Mouse (Mus musculus) lung, postnatal 4 days (tissue): ENCODE data around the gene Slc16a11.
"Not testable (repeated sequence)": the region's sequence is repeated elsewhere in the genome, so short reads cannot be mapped to it uniquely, and the experiment has no call there.

Experiments
- DNase-seq, 2 experiments: peaks; one replicate each; pipeline ENCODE4 v3.0.0; 2021

Slc16a11 gene

DNA sequence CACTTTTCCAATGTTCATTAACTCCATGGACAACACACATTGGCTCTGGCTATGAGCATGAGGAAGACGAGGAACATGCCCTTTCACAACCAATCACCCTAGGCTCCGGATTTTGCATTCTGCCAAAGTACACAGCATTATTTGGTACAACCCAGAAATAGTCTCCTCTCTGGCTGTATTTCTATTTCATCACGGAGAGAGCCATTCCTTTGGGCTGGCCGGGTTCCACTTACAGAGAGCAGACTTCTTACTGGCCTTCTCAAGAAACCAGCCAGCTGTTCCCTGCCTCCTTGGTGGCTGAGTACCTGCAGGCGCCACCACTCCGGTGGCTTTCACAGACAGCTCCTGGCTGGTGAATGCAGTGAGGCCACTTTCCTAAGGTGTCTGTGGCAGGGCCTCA lies at the start of gene Slc16a11:
Gene Slc16a11 (plus strand): TSS at position 330 of the 400 bp plus-strand sequence.
- DNase-seq: peak in 1 of 2 experiments; percentile 54

DNA sequence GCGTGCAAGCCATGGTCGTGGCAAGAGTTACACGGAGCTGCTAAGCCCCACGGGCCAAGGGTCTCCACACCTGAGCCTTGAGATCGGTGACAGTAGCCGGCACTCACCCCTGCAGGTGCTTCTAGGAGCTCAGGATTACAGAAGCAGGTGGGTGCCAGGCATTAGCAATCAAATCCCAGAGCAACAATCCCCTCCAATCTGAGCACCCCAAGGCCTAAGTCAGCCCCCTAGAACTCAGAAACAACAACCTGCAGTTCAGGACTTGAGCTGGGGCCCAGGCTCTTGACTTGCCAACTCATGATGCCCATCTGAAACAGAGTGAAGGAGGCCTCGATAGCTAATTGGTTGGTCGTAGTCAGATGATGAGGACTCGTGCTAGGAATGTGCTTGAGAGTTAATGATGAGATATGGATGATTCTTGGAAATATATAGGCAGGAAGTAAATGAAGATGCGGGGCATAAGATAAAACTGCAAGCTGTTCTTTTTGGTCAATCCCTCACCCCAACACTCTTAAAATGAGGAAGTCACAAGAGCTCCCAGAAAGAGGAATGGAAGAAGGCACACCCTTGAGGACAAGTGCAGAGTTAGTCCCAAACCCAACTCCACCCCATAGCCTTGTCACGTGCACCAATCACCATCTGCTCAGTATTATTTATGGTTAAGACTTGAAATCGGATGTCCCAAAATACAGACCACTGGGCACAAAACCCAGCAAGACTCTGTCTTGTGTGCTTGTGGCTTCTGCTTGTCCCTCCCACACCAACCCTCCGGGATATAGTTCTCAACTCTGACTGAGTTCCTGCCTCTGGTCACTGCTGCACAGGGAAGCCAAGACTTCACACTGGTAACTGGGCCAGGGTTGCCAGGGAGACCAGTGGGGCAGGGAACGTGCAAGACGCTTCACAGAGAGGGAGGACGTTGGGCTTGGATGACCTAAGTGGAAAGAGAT lies 46.3 kb upstream of the Slc16a11 start:
- peak in 1 of 2 experiments; percentile 14 for DNase-seq

GRCm38 (mm10) chr11:70168136-70168535 lies 44.4 kb upstream of the Slc16a11 start:
- no peak for DNase-seq

DNA sequence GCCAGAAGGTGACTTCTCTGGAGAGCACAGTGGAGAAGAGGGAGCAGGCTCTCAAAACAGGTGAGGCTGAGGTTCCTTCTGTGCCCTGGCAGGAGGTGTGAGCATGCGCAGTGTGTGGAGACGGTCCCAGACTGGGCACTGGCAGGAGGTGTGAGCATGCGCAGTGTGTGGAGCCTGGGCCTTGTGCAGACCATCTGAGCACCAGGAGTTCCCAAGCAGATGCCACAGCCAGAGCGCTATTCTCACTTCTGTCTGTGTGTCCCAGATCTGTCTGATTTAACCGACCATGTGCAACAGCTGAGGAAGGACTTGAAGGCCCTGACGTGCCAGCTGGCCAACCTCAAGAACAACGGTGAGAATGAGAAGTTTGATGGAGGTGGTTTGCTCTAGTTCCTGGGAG lies 43.1 kb upstream of the Slc16a11 start:
- not testable (repeated sequence) for DNase-seq

- no peak for DNase-seq
These were observed 42.3 kb upstream of the Slc16a11 start for GRCm38 (mm10) chr11:70170291-70170690.

- DNase-seq: no peak
These were observed 41.4 kb upstream of the Slc16a11 start for GRCm38 (mm10) chr11:70171181-70171580.

GRCm38 (mm10) chr11:70171847-70172246 lies 40.7 kb upstream of the Slc16a11 start:
- peak in 1 of 2 experiments; percentile 51 for DNase-seq

DNA sequence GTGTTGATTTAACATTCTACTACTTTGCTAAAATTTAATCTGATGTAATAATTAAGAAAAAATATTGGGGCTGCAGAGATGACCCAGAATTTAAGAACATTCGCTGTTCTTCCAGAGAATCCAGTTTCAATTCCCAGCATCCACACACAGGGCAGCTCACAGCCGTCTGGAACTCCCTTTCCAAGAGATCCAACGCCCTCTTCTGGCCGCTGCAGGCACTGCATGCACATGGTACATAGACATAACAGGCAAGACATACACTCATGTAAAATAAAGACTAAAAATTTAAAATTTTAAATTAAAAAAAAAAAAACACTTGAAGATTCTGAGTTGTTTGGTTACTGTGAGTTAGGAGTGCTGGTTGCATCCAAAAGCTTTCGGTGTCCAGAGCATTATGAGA lies 40.3 kb upstream of the Slc16a11 start:
- DNase-seq: no peak

- DNase-seq: no peak
These were observed 38.1 kb upstream of the Slc16a11 start for GRCm38 (mm10) chr11:70174491-70174890.

DNA sequence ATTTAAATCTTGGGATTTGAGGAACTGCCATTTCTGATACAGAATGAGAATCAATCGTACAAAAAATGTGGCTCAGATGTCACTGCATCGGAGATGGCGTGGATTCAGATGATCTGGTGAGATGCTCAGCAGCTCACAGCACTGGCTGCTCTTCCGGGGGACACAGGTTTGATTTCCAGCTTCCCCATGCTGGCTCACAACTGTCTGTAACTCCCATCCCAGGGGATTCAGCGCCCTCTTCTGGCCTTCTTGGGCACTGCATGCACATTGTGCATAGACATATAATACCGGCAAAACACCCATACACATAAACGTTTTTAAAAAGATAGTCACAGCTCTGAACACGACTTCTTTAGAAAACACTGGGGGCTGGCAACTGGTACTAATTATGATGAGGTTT lies 34.9 kb upstream of the Slc16a11 start:
- DNase-seq: peak in 1 of 2 experiments; percentile 16

DNA sequence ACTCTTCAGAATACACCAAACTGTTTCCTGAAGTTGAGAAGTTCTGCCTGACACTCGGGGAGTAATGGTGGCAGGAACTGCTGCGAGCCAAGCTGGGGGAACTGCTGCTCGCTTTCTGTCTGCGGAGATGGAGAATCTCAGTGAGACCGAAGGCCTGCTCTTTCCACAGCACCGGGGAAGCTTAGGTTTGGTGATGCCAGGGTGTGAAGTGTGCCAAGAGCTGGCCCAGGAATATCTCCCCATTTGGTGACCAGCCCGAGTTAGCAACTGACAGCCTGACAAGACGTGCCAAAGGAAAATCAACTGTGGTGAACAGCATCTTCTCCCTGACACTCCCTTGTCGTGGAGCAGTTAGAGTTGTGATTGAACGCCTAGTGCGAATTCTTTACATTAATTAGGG lies 34.2 kb upstream of the Slc16a11 start:
- DNase-seq: no peak

DNA sequence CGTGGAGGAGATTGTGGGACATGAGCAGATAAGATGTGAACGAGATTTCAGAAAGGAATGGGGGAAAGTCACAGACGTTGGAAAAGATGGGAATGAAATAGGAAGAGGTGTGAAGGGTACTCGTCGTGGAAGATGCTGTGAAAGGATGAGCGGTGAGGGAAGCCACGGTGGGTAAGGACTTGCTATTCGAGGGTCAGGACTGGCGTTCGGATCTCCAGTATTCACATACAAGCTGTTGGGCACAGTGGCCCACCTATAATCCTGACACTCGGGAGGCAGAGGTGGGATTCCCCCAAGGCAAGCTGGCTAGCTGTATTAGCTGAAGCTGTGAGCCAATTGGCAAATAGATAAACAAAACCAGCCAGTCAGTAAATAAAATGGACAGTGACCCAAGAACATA lies 33.8 kb upstream of the Slc16a11 start:
- DNase-seq: no peak

DNA sequence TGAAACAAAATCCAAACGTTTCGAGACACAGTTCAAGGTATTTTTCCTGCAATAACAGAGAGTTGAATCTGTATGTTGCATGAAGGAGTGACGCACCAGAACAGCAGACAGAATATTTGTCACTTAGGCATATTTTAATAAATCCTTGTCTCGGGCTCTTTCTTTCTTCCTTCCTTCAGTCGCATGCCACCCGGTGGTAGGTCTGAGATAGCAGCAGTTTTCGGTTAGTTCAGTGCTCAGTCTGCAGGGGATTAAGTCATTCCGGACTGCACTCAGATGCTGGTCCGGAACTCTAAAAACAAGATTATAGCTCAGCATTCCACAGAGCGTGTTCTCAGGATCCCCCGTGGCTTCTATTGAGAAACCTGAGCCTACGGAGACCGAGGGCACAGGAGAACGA lies 33.2 kb upstream of the Slc16a11 start:
- peak in 1 of 2 experiments; percentile 31 for DNase-seq

DNA sequence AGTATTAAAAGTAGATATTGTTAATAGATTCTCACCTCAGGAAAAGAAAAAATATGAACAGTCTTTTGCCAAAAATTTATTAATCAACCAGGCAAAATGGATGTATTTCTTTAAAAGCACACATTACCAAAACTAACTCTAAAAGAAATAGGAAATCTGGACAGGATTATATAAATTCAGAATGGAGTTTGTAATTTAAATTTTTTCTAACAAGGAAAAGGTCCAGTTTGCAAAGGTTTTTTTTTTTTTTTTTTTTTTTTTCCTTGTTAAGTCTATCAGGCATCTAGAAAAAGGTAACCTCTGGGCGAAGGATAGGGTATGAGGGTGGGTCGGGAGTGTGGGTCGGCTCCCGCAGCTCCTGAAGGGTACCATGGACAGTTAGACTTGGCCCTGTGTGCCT lies 32.1 kb upstream of the Slc16a11 start:
- DNase-seq: no peak

DNA sequence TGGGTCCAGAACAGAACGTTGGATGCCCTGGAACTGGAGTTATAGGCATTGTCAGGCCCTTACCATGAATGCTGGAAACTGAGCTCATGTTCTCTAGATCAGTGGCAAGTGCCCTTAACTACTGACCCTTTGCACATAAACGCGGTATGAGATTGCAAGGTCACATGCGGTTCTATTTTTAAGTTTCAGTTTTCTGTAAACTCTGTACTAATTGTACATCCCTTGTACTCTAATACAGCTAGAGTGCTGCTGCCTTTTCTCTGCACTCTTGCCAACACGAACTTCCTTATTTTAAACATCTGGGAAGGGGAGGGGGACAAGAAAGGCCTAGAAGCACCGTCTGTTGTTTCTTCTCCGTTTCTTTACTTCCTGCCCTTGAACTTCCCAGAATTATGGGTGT lies 27.4 kb upstream of the Slc16a11 start:
- DNase-seq: no peak

DNA sequence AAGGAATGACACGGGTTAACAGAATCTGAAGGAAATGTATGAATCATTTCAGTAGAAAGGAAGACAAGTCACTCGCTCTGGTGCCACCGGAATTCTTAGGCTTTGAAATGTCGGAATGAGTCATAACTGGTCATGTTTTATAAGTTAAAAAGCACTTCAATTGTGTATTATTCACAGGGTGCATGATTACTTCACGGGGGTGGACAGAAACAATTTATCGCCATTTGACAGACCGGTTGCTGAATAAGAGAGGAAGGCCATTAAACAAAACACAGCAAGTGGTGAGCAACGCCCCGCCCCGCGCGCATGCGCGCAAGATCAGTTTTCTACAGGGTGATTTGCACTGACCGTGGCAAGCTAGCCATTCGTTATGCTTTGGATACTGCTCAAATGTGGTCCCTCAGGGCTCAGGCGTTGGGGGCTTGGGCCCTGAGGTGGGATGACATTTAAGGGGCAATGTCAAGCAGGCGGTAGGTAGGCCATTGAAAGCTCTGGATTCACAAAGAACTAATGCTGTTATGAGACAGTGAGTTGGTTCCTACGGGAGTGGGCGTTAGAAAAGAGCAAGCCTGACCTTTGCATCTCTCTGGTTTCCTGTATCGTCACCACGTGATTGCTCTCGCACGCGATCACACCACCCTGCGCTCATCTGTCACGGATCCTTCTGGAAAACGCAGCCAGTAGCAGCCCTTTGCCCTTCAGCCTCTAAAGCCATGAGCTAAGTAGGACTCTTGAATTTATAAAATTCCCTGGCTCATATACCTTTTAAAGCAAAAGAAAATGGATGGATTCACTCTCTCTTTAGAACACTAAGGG lies 23.0 kb upstream of the Slc16a11 start:
- DNase-seq: no peak

GRCm38 (mm10) chr11:70191188-70191587 lies 21.4 kb upstream of the Slc16a11 start:
- no peak for DNase-seq

DNA sequence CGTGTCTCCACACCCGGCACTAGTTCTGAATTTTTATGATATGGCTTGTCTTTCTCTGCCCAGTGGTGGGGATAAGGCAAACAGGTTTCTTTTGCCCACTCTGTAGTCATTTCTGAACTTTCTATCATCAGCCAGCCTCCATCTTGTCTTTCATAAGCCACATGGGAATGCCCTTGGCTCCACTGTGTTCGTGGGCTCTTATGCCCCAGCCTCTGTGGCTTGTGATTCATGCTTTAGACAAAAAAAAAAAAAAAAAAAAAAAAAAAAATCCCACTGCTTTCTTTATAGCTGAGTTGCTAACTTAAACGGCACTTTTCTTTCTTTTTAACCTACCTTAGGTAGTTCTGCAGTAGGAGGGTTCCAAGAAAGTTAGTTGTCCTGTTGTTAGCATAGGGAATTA lies 20.4 kb upstream of the Slc16a11 start:
- DNase-seq: no peak

DNA sequence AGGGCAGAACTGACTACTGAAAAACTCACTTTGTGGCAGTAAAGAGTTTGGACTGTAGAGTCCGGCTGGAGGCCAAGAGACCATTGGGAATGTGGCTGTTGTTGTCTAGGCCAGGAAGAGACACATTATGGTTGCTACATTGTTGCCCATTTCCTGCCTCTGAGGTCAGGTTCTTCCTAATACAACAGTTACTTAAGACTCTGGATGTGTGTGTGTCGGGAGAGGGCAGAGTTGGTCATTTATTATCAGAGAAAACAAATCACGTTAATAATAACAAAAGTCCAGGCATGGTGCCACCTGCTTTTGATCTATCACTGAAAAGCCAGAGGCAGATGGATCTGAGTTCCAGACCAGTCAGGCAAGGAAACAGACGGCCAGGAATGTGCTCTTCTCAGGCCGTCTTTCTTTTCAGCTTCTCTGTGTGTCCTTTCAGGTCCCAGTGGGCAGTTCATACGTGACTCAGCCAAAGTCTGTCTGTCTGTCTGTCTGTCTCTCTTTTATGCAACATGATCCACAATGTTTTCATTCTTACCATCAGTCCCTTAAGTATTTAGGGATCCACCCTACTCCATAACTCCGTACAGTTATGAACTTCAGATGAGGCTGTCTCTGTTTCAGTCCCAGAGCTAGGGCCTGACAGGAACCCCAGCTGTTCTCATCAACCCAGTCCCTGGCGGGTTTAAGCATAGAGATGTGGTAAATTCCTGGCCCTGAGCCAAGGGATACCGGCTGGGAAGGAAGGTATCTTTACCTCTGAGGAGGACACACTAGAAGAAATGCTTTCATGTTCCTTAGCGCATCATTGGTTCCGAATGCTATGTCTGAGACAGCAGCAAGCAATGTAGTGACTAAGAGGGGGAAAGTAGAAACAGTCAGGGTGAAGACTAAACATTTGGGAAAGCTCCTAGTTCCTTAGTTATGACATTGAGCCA lies 18.9 kb upstream of the Slc16a11 start:
- peak; percentile 40 to 51 for DNase-seq

DNA sequence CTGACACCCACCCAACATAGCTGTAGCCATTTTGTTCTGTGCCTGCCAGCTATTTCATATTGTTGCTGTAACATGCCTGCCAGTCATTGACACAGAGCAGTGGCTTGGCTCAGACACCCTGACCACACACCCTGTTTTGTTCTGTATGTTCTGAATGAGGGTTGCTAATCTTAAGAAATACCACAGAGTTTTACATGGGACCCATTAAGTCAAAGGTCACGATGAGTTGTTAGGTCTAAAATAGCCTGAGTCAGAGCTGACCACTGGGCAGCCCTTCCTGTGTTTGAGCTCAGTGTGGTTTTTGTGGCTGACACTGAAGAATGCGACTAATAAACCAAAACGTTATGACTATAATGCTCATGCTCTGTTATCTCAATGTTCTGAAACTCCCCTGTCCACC lies 14.2 kb upstream of the Slc16a11 start:
- DNase-seq: no peak

- no peak for DNase-seq
These were observed 13.4 kb upstream of the Slc16a11 start for GRCm38 (mm10) chr11:70199107-70199506.

DNA sequence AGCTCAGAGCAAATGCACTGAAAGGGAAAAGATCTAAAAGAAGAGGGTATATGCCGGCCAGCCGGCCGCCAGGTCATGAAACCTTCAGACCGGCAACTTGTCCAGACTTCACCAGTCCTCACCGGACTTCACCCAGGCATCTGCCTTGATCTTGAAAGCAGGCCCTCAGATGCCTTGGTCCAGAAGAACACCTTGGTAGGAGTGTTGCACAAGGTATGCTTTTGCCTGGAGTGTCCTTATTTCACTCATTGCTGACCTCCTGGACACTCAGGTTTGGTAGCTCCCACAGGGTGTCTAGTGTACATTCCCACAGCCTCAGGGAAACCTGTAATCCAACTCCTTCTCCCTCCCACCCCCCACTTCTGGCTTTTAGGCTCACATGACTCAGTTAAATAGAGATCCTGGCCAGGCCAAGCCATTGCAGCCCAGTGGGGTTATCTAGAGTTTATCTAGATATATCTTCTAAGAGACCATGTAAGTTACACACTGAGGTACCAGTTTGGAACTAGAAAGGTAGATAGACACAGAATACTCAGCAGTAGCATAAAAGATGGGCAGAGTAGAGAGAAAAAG lies 12.4 kb upstream of the Slc16a11 start:
- DNase-seq: peak in 1 of 2 experiments; percentile 26
